Mouse (Mus musculus) kidney, adult 8-10 months (tissue): ENCODE data around the gene Lrrn4cl.
A peak's percentile ranks its signal among the peaks of the same experiment; 100 is the strongest.
"Not testable (repeated sequence)": the region's sequence is repeated elsewhere in the genome, so short reads cannot be mapped to it uniquely, and the experiment has no call there.

Source experiments
- DNase-seq, 2 experiments: peaks; one replicate each; pipeline ENCODE4 v3.0.0; 2022

The Lrrn4cl gene

DNA sequence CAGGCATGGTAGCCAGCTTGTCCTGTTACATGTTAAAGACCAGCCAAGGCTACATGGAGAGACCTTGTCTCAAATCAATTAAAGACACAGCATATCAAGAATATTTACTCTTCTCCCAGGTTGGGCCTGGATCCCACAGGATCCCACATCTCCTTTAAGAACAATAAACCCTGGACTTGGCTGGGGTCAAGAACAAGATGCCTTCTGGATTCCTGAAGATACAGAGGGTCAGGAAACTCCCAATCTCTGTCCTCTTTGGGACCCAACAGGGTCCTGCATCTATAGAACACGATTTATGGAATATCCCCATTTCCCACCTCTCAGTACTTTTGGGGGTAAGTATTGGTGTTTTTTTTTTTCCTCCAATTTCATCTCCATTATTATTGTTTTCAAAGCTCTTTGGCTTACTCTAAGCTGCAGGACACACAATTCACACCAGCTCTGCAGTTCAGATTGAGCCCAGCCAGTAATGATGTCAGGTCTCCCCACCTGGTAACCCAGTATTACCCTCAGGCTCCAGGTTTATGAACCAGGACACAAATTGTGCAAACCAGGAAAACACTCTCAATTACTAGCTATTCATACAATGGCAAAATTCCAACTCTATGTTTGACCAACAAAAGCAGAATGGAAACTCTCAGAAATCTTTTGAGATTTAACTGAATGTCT is 36.5 kb downstream of the Lrrn4cl start:
- no peak for DNase-seq

DNA sequence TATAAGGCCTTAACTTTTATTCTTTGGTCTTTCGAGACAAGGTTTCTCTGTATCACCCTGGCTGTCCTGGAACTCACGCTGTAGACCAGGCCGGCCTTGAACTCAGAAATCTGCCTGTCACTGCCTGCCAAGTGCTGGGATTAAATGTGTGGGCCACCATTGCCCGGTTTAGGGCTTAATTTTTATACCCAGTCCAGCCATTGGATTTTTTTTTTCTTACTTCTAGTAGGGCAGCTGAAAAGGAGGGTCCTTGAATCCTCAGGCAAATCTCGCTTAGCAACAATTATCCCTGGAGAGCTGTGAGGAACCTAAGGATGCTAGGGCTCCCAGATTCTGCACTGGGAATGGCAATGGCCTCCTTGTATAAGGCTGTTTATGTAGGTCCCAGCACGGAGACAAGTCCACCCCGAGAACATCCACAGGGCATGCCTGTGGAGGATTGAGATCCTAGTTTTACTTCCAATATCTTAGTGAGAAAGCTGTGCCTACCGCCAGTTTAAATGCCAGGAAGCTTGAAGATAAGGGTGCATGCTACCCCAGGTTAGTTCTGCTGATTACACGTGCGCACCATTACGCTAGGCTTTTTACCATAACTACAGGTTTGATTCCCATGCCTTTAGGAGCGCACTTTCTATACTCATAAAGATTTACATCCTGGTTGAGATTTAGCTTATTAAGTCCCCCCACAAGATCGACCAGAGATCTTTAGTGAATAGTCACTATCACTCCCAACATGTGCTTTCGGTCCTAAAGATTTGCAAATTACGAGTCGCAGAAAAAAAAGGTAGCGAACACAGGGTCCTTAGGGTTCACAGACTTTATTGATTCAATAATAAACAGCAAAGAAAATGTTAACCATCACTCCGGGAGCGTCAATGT is 37.3 kb downstream of the Lrrn4cl start:
- DNase-seq: no peak

DNA sequence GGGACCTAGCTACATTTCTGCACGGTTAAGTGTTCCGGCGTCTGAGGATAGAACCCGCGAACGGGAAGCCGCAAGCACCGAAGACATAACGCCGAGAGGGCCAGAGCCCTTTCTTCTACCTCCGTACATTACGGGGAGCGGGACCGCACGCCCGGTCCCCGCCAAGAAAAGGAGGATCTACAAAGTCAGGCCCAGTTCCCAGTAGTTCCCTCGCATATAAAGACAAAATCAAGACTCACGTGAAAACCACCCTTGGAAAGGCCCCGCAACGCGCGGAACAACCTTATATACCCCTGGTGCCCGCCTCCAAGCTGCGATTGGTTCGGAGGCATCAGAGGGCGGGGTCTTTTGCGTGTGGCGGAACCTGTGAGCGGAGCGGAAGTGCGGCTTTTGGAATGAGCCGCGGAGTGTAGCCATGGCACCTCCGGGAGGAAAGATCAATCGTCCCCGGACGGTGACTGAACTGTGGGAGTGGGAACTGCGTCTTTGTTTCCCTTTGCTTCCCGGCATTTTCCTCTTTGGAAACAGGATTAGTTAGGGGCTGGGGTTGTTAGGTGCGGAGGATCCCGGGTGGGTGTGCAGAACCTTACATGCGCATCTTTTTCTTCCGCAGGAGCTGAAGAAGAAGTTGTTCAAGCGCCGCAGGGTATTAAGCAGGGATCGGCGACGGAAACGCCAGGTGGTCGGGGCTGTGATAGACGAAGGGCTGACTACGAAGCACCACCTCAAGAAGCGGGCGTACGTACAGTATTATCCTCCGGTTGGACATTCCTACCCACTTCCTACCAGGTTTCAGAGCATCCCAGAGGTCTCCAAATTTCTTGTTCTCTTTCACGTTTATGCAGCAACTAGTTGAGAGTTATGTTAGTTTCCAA is 38.2 kb downstream of the Lrrn4cl start, which contains the start of the genes 1810009A15Rik and Gm49416:
Gene 1810009A15Rik (plus strand): TSS at position 343 of the 875 bp plus-strand sequence.
Gene Gm49416 (plus strand): TSS at position 416 of the 875 bp plus-strand sequence.
- DNase-seq: peak; percentile 94 to 95

DNA sequence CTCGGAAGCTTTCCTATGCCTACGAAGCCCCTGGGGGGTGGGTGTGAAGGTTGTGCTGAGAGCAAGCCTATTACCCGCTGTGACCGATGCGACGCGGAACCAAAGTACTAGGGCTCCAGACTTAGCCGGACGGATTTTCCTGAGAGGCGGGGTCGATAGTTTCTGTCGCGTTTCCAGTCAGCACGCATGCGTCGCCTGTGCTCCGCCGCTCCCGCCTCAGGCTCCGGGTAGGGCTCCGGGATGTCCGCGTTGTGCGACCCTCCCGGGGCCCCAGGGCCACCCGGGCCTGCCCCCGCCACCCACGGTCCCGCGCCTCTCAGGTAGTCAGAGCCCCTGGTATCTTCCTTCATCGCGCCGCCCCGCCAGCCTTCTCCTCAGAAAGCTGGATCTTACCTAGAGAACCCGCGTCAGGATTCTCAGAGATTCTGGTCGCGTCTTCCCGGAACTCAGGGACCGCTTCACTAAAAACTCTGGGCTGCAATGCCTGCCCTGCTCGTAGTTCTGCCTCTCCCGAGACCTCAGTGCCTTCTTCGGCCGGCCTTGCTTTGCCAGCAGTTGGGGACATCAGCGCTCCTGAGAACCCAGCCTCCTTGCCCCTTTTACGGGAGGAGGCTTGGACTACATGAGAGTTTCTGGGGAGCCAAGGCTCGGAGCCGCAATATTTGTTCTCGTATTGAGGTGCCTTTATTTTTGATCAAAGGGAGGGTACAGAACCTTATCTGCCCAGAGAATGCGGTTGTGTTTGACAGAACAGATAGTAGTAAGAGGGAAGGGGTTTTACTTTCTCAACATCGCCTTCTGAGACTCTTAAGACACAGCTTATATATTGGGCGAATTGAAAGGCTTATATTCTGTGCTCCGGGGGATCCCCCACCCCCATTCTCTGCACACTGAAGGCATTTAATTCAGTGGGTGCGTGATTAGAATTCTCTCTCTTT is 42.5 kb downstream of the Lrrn4cl start, which contains the start of gene Ints5:
Gene Ints5 (plus strand): TSS at position 177 of the 938 bp plus-strand sequence.
- DNase-seq: peak; percentile 75 to 84

DNA sequence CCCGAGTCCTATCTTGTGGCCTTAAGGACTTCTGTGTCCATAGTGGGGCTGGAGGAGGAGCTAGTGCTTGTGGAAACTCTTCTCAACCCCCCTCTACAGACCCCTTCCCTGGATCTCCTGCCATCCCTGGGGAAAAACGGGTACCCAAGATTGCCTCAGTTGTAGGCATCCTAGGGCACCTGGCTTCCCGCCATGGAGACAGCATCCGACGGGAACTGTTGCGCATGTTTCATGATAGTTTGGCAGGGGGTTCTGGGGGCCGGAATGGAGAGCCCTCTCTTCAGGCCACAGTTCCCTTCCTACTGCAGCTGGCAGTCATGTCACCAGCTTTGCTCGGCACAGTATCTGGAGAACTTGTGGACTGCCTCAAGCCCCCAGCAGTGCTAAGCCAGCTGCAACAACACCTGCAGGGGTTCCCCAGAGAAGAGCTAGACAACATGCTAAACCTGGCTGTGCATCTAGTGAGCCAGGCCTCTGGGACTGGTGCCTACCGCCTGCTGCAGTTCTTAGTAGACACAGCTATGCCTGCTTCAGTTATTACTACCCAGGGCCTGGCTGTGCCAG is 44.9 kb downstream of the Lrrn4cl start:
- DNase-seq: no peak

DNA sequence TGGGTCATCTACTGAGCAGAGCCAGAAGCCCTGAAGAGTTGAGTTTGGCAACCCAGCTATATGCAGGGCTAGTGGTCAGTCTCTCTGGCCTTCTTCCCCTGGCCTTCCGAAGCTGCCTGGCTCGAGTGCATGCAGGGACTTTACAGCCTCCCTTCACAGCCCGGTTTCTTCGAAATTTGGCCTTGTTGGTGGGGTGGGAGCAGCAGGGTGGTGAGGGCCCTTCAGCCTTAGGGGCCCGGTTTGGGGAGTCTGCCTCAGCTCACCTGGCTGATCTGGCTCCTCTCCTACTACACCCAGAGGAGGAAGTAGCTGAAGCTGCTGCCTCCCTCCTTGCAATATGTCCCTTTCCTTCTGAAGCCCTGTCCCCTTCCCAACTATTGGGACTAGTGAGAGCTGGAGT is 45.7 kb downstream of the Lrrn4cl start:
- not testable (repeated sequence) for DNase-seq

DNA sequence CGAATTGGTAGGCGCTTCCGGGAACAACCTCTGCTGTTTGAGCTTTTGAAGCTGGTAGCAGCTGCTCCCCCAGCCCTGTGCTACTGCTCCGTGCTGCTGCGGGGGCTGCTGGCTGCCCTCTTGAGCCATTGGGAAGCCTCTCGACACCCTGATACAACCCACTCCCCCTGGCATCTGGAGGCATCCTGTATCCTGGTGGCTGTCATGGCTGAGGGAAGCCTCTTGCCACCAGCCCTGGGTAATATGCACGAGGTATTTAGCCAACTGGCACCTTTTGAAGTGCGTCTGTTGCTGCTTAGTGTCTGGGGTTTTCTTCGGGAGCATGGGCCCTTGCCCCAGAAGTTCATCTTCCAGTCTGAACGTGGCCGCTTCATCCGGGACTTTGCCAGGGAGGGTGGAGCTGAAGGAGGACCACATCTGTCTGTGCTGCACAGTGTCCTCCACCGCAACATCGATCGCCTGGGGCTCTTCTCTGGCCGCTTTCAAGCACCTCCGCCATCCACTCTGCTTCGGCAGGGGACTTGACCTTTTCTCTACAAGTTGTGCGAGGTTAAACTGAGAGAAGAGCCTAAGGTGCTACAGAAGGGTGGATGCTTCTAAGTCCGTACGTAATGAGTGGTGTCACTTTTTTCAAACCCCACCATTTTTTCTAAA is 46.8 kb downstream of the Lrrn4cl start:
- peak; percentile 41 to 53 for DNase-seq

DNA sequence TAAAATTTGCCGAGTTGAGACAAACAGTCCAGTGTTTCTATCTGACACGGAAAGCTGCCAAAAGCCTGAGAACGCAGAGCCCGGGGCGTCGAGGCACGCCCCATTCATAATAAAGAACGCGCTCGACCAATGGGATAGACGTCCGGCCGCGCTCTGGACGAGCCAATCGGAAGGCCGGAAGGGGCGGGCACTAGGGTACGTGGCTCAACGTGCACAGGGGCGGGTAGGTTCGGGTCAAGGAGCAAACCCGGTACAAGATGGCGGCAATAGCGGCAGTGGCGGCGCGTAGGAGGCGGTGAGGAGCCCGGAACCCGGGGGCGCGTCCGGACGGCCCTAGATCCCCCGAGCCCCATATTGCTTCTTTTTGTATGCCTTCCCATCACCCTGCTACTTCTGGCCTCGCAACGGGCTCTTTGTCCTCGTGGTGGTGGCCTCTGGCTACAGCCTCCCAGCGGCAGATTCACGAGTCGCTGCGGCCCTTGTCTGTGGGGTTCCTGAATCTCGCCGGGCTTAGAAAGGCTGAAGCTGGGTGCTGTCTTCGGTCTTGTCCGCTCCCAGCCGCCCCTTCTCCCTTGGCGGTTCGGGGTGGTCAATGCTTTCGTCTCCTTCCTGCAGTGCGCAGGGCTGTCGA is 47.4 kb downstream of the Lrrn4cl start, which contains the start of gene Ganab:
Gene Ganab (plus strand): TSS at position 207 of the 631 bp plus-strand sequence.
- peak; percentile 97 for DNase-seq

DNA sequence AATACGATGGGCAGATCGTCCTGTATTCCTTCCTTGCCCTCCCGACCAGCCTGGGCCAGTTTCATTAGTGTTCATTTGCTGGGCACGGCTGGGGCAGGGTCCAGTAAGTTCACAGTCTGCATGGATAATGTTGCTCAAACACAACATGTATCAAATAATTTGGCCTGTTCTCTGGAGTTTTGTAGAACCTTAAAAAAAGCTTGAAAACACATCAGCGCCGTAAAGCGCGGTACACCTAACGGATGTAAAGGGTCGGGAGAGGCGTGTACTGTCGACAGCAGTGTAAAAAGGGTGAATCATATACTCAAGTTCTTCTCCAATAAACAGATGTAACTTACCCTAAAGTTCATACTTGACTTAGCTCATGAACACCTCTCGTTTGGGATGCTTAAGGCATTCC is 48.0 kb downstream of the Lrrn4cl start:
- no peak for DNase-seq

DNA sequence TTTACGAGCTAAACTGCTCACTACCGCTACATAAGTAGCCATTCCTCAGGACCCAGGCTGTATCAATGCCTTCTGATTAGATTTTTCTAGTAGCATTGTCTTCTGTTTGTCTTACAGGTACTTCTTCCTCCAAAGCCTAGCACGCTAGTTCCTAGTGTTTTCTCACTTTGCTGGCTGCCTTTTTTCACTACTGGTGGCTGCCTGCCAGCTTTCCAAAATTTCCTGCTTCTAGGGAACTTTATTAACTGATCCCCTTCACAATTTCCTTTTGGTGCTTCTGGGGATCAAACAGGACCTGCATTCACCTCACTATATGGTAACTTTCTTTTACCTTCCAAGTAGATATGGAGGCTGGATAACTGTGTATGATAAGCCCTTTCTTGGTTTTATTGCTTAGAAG is 48.5 kb downstream of the Lrrn4cl start:
- no peak for DNase-seq

DNA sequence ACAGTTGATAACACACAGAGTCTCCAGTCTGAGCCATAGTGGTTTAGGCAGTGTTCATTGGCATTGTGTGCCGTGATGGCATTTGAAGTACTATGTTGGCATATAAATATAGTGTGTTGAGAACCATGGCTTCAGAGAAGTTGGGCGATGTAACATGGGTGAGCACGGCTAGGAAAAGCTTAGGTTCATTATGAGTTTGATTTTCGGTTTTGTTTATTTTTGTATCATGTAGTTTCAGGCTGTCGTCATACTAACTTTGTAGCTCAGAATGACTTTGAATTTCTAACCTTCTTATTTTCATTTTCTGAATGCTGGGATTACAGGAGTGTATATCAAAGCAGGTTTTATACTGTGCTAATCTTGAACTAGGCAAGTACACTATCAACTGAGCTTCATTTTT is 52.8 kb downstream of the Lrrn4cl start:
- no peak for DNase-seq
